Mouse (Mus musculus) c-Kit-positive CD71-positive TER-119-positive erythroid progenitor cells, embryonic 14.5 days (primary cell): ENCODE results near the gene Sla2.
"Not testable (repeated sequence)": the region's sequence is repeated elsewhere in the genome, so short reads cannot be mapped to it uniquely, and the experiment has no call there.

Experiments used
- DNase-seq: peaks from one replicate; pipeline ENCODE4 v3.0.0-alpha.2; 2013; ENCODE audit warnings: low spot score

Sla2 gene

DNA sequence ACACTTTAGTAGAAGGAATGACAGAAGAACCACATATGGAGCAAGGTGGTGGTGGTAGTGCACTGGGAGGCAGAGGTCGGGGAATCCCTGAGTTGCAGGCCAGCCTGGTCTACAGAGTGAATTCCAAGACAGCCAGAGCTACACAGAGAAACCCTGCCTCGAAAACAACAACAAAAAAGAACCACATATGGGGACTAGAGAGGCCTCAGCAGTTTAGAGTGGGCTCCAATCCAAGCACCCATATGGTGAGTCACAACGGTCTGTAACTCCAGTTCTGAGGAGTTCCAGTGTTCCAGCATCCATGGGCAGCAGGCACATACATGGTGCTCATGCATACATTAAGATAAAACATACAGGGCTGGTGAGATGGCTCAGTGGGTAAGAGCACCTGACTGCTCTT, 22.5 kb downstream of the Sla2 start:
- no peak for DNase-seq

DNA sequence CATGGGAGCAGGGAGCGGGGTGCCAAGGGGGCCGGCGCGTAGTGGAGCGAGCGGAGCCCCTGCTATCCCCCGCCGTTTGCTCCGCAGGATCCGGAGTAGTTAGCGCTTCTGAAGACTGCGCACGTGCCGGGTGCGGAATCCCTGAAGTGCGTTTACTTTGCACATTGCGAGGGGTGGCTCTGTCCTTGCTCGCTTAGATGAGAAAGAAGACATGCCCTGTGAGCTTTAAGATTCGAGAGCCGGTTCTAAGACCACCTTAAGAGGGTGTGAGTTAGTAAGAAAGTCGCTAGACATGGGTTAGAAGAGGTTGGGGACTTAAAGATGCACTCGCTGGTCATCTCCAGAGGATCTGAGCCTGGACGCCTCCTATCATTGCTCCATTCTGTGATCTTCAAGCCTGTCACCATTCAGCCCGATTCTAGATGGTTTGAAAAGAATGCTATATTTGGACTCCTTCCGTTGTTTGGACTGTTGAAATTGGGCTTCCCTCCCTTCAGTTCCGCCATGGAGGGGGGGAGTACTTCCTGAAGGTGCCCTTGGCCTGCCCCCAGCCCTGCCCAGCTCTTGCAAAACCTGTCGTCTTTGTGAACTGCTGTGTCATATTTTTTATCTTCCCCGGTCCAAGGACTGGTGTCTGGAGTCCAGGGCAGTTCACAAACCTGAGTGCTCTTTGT, 23.4 kb downstream of the Sla2 start:
- DNase-seq, result no peak

DNA sequence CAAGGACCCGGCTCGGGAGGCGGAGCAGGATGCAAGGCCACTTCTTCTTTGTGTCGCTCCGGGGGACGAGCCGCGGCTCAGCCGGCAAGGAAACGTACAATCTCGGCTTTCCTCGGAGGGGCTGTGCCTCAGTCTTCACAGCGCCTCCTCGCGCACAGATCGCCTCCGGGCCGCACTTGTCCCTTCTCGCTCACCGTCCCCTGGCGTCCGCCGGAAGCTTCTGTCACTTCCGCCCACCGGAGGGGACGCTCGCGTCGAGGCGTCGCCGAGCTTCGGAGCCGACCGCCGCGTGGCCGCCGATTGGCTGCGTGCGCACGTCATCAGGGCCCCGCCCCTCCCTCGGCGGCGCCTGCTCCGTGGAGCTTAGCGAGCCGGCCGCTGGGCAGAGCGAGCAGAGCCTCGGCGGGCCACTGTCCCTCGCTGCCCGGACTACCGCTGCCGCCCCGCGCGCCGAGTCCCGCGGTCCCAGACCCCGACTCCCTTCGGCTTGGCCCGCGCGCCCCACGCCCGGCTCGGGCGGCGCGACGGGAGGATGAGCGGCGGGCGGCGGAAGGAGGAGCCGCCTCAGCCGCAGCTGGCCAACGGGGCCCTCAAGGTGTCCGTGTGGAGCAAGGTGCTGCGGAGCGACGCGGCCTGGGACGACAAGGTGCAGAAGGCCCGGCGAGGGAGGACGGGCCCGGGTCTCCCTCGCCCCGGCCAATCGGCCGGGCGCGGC, 24.1 kb downstream of the Sla2 start, which contains the start of gene Rab5if:
Rab5if (plus strand) TSS at position 357 of the 715 bp plus-strand sequence.
- DNase-seq, result peak; percentile 94

- no peak for DNase-seq
These were observed 24.8 kb downstream of the Sla2 start for GRCm38 (mm10) chr2:156862041-156862717.

DNA sequence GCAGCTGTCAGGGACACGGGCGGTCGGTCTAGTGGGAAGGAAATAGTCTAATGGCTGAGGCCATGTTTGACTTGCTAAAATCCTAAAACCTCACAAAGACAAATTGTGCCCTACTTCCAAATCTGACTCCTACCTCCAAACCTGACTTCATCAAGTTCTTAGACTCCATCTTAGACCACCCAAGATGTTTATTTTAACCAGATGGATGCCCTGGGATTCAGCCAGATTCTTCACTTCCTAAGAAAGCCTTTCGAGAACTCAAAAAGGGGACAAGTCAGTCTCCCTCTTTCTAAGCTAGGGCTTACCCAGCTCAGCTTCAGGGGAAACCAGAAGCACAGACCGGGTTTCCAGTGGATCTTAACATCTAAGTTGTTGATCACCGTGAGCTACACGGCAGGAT, 28.3 kb downstream of the Sla2 start:
- no peak for DNase-seq

GRCm38 (mm10) chr2:156857835-156858234, 29.2 kb downstream of the Sla2 start, which contains the start of gene 4930518I15Rik:
TSS of gene 4930518I15Rik (minus strand) at chr2:156857946.
- DNase-seq, result no peak

- no peak for DNase-seq
These were observed 29.6 kb downstream of the Sla2 start for GRCm38 (mm10) chr2:156857385-156857791.

DNA sequence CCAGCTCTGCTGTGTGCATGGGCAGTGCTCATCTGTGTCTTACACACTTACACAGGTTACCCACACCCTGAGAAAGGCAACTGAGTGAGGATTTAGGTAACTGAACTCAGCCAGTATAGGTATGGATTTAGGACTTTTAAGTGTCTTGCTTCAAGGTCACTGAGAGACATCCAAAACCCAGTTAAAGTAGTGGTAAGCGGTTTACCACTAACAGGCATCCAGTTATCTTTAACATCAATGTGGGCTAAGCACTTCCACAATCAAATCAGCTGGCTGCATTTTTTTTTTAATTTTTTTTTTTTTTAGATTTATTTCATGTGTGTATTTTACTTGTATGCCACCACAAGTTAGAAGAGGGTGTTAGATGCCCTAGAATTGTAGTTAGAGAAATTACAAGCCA, 30.7 kb downstream of the Sla2 start:
- DNase-seq, result no peak

- not testable (repeated sequence) for DNase-seq
These were observed 32.8 kb downstream of the Sla2 start for GRCm38 (mm10) chr2:156853999-156854771.

DNA sequence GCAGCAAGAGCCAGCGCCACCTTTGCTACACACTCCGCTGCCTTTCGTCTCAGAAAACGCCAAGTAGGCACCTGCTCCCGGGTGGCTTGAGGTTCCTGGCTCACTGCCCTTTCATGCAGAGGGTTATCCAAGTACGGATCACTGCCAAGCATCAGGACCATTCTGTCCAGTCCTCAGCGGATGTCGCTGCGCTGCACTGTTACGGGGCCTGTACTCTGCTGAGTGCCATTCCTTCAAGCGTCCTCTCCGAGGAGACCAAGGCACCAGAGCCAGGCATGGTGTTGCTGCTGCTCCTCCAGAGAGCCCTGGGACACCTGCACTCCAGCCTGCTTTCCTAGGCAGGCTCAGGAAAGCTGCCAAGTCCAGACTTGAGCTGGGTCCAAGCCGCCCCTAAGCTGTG, 33.4 kb downstream of the Sla2 start:
- not testable (repeated sequence) for DNase-seq

GRCm38 (mm10) chr2:156850505-156850904, 36.5 kb downstream of the Sla2 start:
- DNase-seq, result no peak

DNA sequence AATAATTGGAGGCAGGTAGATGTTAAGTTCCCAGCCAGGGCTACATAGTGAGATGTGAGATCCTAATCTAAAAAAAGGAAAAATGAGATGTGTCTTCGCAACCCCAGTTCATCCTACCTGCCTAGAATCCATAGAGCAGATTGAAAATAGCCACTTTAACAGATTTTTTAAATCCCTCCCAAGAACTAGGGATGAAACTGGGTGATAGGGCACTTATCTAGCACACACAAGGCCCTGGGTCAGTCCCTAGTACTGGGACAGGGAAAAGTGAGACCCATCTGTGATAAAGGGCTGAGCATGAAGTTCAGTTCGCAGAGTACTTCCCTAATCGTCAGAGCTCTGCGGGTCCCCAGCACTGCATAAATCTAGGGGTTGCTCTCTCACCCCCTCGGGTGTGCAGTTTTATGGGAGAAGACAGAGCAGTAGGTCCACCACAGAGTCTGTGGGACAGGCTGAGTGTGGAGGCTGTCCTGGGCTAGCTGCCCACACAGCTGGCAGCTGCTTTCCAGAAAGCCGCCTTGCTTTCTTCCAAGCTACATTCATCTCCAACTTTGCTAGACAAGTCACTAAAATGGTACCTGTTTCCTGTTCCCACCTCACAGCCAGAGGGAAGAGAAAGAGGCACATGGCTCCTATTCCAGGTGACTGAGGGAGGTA, 38.3 kb downstream of the Sla2 start:
- DNase-seq, result no peak

GRCm38 (mm10) chr2:156847653-156848052, 39.3 kb downstream of the Sla2 start:
- no peak for DNase-seq

GRCm38 (mm10) chr2:156844715-156845114, 42.3 kb downstream of the Sla2 start:
- no peak for DNase-seq

DNA sequence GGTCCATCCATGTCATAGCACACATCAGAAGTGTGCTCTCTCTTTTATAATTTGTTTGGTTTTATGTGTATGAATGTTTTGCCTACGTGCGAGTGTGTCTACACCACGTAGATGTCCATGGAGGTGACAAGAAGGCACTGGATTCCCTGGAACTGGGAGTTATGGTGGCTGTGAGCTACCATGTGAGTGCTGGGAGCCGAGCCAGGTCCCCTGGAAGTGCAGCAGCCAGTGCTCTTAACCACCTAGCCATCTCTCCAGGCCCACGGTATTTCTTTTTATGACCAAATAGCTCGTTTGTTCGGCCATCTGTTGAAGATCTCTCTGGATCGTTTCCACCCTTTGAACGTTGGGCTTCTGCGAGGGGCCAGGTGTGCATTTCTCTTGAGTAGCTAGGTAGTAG, 43.7 kb downstream of the Sla2 start:
- no peak for DNase-seq

DNA sequence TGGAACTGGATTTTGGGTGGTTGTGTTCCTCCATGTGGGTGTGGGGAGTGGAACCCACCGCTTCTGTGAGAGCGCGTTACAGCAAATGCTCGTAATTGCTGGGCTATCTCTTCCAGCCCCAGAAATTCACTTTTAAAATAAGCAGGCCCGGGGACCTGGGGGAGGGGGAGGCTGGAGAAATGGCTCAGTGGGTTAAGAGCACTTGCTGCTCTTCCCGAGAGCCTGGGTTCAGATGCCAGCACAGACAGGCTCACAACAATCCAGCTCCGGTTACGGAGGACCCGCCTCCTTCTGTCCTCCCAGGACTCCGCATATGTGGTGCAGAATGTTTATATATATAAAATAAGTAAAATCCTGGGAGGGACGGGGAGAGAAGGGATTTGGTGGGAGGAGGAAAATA, 44.3 kb downstream of the Sla2 start:
- DNase-seq, result no peak

GRCm38 (mm10) chr2:156841841-156842706, 44.9 kb downstream of the Sla2 start:
- DNase-seq, result peak; percentile 59

- peak; percentile 54 for DNase-seq
These were observed 45.8 kb downstream of the Sla2 start for GRCm38 (mm10) chr2:156841028-156841840.

DNA sequence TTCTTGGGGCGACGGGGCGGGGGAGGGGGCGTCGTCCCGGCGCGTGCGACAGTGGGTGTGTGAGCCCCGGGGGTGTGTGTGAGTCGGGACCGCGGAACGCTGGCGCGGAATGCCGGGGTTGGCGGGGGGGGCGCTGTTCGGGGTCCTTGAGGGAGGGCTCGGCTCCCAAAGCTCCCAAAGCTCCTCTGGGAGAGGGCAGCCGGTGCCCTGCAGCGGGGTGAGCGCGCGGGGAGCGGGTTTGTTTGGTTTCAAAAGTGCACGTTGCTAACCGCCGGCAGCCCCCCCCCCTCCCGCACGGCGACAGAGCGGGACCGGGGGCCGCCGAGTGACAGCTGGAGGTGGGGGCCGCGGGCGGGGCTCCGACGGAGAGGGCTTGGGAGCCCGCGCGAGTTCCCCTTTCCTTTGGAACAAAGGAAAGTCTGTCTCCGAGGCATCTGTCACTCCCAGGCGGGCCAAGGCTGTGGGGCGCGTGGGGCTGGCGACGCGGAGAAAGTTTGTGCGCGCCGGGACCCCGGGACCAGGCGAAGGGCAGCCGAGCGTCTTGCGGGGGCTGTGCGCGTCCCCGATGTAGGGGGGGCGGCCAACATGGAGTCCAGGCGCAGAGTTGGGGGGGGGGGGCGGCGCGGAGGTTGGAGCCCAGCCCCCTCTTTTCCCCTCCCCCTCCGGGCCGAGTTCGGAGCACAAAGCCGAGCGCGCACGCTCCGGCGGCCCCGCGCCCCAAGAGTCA, 46.5 kb downstream of the Sla2 start:
- DNase-seq, result no peak
